In genomic region chr16:38288851-38289250, GRCm38 (mm10) we compare ENCODE assay signal across 26 mouse cellular contexts. TPM values are rescaled to one million over a fixed set of nuclear protein-coding genes. Genes with fewer than 3 reads are reported as not detected.
A peak's percentile ranks its signal among the peaks of the same experiment; 100 is the strongest.
DNase-seq lines count a peak whose midpoint lies in the region; ATAC-seq lines count a peak whose summit lies in the region.
"Had no signal": no experiment of that assay in that cellular context is flagged by ENCODE, and none has a peak within 500 bp of the region (broad histone marks: within the 10 kb centered on the region; RNA-seq: fewer than 3 reads in every experiment).

No protein-coding gene starts in this region.

- peak; percentile 56 for DNase-seq in kidney, adult 11 months
- no peak for DNase-seq in kidney, postnatal 10 days
- DNase-seq in embryo, embryonic 10.5 days (ENCODE audit: low spot score), result peak; percentile 51
- peak; percentile 23 for DNase-seq in kidney, postnatal 14 days
- no peak for DNase-seq in spleen, postnatal 4 days (ENCODE audit: low spot score in 2 of 2)
- no peak for DNase-seq in spleen, postnatal 10 days (ENCODE audit: low spot score in 2 of 2)
- DNase-seq in gastrocnemius, postnatal 4 days (ENCODE audit: low spot score in 2 of 2), result no peak
- DNase-seq: adrenal gland, postnatal 25 days; cerebellum, adult 18-20 months; lung, postnatal 14 days; right cerebral cortex, postnatal 25 days; thymus, adult 2 months had no signal

- no peaks in the 10 kb centered on the region for H3K27me3 ChIP-seq in liver, embryonic 16.5 days (ENCODE audit: control insufficient read depth, insufficient read depth, low read depth, low read length)
- H3K27me3 ChIP-seq: heart, embryonic 12.5 days; hindbrain, embryonic 15.5 days; limb, embryonic 15.5 days; Patski had no signal

- ATAC-seq in liver, embryonic 16.5 days (ENCODE audit: low read depth), result no peak
- ATAC-seq: forebrain, embryonic 16.5 days; Patski had no signal

- no peaks in the 10 kb centered on the region for H3K36me3 ChIP-seq in liver, embryonic 16.5 days (ENCODE audit: control insufficient read depth, insufficient read depth)
- H3K36me3 ChIP-seq: heart, embryonic 12.5 days; hindbrain, embryonic 15.5 days; limb, embryonic 15.5 days had no signal

- H3K4me2 ChIP-seq in liver, embryonic 16.5 days (ENCODE audit: low read depth, low read length), result peak overlapping the region; percentile 24; the same call in 1 of the 2 replicates
- H3K4me2 ChIP-seq: hindbrain, embryonic 15.5 days; limb, embryonic 15.5 days had no signal

- H3K9me3 ChIP-seq in liver, embryonic 16.5 days (replicated peaks; ENCODE audit: control insufficient read depth, low read length), result no peaks in the 10 kb centered on the region
- H3K9me3 ChIP-seq: heart, embryonic 12.5 days; hindbrain, embryonic 15.5 days; limb, embryonic 15.5 days had no signal

- peak overlapping the region; percentile 61 for H3K27ac ChIP-seq in liver, embryonic 16.5 days (ENCODE audit: low read length)
- H3K27ac ChIP-seq: hindbrain, embryonic 15.5 days; limb, embryonic 15.5 days had no signal

- peaks cover 4% of the 10 kb centered on the region; the same call in 1 of the 2 replicates for H3K4me1 ChIP-seq in liver, embryonic 16.5 days (ENCODE audit: control insufficient read depth, low read depth, low read length)
- H3K4me1 ChIP-seq: hindbrain, embryonic 15.5 days; limb, embryonic 15.5 days had no signal

- H3K9ac ChIP-seq in liver, embryonic 16.5 days (ENCODE audit: low read depth, low read length), result no peak overlapping the region
- H3K9ac ChIP-seq: heart, embryonic 12.5 days; hindbrain, embryonic 15.5 days; limb, embryonic 15.5 days had no signal

- no peak overlapping the region for H3K4me3 ChIP-seq in liver, embryonic 16.5 days (ENCODE audit: low read depth, low read length)
- H3K4me3 ChIP-seq: heart, embryonic 12.5 days; hindbrain, embryonic 15.5 days; limb, embryonic 15.5 days had no signal

- WGBS in liver, embryonic 16.5 days (ENCODE audit: insufficient replicate concordance), result 22% methylated on average over 6 of the region's 6 CpGs

RNA-seq across cellular contexts. Expression of gene Nr1i2, which starts 5.8 kb away (rescaled TPM):
- 6.9 TPM in 2 replicates for polyA plus RNA-seq in liver, embryonic 16.5 days (2015; fragmentation: Nextera tagmentation; extraction: Ambion mirVana)
- total RNA-seq in gastrocnemius, postnatal 4 days (2021), result under 1 TPM in 1 of 2 experiments, not detected in 1; 0.16 TPM
- total RNA-seq: adrenal gland, postnatal 25 days; heart, postnatal 25 days; layer of hippocampus, postnatal 25 days; left cerebral cortex, postnatal 14 days had no signal
- polyA plus RNA-seq: C2C12; cortical plate, adult 2 months; forebrain, embryonic 16.5 days; heart, embryonic 12.5 days; hindbrain, embryonic 15.5 days; limb, embryonic 15.5 days; neural tube, embryonic 11.5 days had no signal

RNA-seq across cellular contexts. Expression of gene Maats1, which starts 53.1 kb away (rescaled TPM):
- polyA plus RNA-seq in liver, embryonic 16.5 days (2015; fragmentation: Nextera tagmentation; extraction: Ambion mirVana), result 0.06 TPM in 1 of 2 replicates, not detected in the other
- total RNA-seq in gastrocnemius, postnatal 4 days (2021), result under 1 TPM in 1 of 2 experiments, not detected in 1; 0.20 TPM
- total RNA-seq: heart, postnatal 25 days had no signal
- polyA plus RNA-seq: heart, embryonic 12.5 days; limb, embryonic 15.5 days; stomach, embryonic 14.5 days had no signal

RNA-seq across cellular contexts. Expression of gene Cox17, which starts 57.9 kb away (rescaled TPM):
- polyA plus RNA-seq in liver, embryonic 16.5 days (2015; fragmentation: Nextera tagmentation; extraction: Ambion mirVana), result 209 and 258 TPM in 2 replicates
- 100 to 1,000 TPM; 109 to 129 TPM for total RNA-seq in gastrocnemius, postnatal 4 days (2021)

RNA-seq across cellular contexts. Expression of gene Gm21987, which starts 58.0 kb away (rescaled TPM):
- not detected in 2 replicates for polyA plus RNA-seq in liver, embryonic 16.5 days (2015; fragmentation: Nextera tagmentation; extraction: Ambion mirVana)
- not detected for total RNA-seq in gastrocnemius, postnatal 4 days (2021)
- total RNA-seq: adrenal gland, postnatal 25 days; heart, postnatal 25 days; left cerebral cortex, postnatal 14 days had no signal
- polyA plus RNA-seq: C2C12; cortical plate, adult 2 months; forebrain, embryonic 16.5 days; gonadal fat pad, adult 2 months; hindbrain, embryonic 15.5 days; neural tube, embryonic 11.5 days; Patski; stomach, embryonic 14.5 days; thymus, adult 2 months had no signal

Comparison
In these comparisons a context has a peak if more than half of its experiments do, and no peak if none do; other contexts are left out.
1. DNase-seq: peak in kidney, adult 11 months (single experiment), embryo, embryonic 10.5 days (single experiment) and kidney, postnatal 14 days (single experiment); none in kidney, postnatal 10 days (single experiment), spleen, postnatal 4 days (0 of 2), spleen, postnatal 10 days (0 of 2) and gastrocnemius, postnatal 4 days (0 of 2).